Mouse (Mus musculus) heart, adult 8-10 months (tissue): Measurements from ENCODE around the gene Oosp1. TPM values are rescaled to one million over a fixed set of nuclear protein-coding genes. Genes with fewer than 3 reads are reported as not detected.

Source experiments
- DNase-seq: peaks from one replicate; pipeline ENCODE4 v3.0.0; 2022; ENCODE audit warnings: low spot score
- total RNA-seq, 4 experiments: library from RNA; stranded (reverse); gene quantifications; 2 replicates each; pipeline ENCODE4 v1.2.4; 2022

The Oosp1 gene
- not detected for total RNA-seq

DNA sequence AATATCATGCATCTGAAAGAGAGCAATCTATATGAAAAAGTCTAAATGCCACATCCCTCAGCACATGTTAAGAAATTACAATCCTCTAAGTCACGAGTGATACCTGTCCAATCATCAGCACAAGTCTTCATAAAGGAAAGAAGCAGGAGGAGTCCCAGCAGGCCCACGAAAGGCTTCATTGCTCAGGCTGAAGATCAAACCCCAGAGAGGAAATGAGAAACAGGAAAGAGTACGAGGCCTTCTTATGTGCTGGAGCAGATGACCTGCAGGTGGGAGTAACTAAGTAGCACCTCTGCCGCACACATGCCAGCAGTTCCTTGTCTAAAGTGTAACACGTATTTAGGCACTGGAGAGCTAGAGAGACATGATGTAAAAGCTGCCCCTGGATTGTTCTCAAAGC, at the start of gene Oosp1:
Gene Oosp1 (minus strand): TSS at position 312 of the 400 bp plus-strand sequence.
- DNase-seq = no peak

DNA sequence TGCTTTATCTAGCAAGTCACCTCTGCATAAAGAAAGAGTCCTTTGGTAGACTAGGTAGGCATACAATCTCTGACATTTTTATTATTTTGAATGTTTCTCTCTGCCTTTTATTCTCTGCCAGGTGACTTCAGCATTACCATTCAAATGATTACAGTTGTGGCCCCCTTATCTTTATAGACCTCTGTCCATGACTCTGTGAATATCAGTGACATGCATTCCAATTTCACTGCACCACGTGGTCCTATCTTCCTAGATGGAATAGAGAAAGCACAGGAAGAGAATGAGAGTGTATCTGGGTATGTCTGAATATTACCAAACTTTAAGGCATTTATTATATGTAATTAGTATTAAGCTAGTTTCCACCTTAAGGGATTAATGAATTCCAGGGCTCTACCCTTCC, 45.5 kb upstream of the Oosp1 start:
- DNase-seq = no peak

DNA sequence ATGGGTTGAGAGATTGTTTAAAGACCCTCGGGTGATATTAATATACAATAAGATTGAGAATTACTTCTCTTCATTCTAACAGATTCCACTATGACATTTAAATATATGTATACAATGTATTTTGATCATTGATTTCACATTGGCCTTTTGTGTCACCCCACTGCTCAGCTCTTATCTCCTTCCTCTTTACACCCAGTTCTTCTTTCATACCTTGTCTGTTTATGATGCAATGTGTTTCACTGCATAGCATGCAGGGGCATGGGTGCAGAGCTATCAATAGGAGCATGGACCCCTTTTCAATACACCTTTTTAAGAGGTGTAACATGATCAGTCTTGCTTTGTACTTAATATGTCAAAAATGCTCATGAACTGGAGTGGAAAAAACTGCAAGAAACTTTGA, 39.3 kb upstream of the Oosp1 start:
- DNase-seq = no peak

DNA sequence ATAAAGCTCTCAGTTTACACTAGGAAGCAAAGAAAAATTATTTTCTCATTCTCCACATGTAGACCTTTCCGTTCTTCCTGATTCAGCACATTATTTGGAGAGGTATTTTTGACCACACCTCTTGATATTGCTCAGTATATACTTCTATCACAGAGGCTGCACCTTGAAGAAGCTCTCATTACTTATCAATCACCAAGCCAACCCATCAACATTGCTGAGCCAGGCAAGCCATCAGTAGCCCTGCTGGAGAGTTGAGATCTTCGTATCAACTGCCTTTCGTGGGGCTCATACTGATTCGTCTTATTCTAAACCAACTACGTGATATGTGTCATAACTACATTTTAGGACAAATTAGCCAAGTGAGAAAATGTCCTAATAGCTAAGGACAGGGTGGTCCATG, 36.4 kb upstream of the Oosp1 start:
- no peak for DNase-seq

GRCm38 (mm10) chr19:11725915-11726314, 35.0 kb upstream of the Oosp1 start:
- no peak for DNase-seq

GRCm38 (mm10) chr19:11724275-11724674, 33.3 kb upstream of the Oosp1 start:
- no peak for DNase-seq

DNA sequence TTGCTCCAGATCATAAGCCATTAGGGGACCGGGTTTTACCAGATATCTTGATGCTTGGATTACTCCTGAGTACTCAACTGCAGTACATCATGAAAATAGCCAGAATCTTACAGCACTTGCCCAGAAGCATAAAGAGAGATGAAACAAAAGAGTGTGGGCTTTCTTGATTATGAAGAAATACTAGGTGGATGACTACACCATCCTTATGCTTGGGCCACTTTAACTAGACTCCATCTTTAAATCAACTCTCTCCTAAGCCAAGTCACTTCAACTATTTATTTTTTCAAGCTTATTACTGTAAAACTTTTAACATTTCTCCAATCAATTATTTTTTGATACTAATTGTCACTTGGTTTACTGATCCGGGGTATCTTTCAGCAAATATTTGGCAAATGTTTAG, 32.9 kb upstream of the Oosp1 start:
- no peak for DNase-seq

GRCm38 (mm10) chr19:11720071-11720470, 29.1 kb upstream of the Oosp1 start:
- no peak for DNase-seq

DNA sequence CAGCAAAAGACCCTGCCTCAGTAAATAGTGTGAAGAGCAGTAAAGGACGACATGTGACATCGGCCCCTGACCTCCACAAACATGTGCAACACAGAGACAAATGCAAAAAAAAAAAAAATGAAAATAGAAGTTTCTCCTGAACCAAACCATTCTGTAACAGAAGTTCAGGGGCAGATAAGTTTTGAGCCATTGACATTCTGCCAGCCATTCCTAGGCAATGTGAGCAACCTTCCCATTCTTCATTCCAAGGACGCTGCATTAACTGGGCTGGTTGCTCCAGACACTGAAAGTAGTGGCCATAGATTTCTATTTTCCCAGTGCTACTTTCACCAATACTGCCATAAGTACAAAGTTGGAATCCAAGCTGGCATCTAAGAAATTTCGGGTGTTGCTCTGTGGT, 21.5 kb upstream of the Oosp1 start:
- DNase-seq = no peak

DNA sequence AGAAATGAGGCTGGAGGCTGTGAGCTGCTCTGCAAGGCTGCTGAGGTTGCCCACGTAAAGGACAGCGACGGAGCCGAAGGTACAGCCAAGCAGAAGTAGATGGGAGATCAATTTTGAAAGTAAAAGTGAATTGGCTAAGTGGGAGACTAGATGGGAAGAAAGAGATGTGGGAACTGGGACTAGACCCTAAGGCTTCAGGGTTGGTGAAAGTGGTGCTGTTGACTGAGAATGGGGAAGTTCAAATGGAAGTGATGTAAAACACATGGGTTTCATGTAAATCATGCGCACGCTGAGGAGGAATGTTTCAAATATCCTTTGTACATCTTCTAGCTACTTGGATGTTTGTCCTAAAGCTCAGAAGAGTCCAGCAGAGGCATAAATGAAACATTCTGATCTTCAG, 7.4 kb upstream of the Oosp1 start:
- no peak for DNase-seq

DNA sequence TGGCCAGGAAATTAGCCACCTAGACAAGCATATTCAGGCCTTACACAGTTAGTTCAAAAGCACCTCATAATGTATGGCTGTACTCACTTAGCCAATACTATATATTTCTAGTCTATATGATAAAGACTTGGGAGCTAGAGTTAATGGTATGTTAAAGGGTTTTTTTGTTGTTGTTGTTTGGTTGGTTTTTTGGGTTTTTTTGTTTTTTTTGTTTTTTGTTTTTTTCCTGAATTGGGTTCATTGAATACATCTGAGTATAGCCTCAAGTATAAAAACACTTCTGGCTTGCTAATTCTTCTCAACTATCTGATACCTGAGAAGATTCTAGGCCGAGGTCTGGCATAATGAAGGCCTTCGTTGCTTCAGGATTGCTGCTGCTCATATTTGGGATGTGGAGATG, 5.8 kb upstream of the Oosp1 start, which contains the start of gene Oosp3:
Gene Oosp3 (plus strand): TSS at position 301 of the 400 bp plus-strand sequence.
- no peak for DNase-seq

GRCm38 (mm10) chr19:11691454-11691853, 504 bp upstream of the Oosp1 start:
- DNase-seq = no peak

DNA sequence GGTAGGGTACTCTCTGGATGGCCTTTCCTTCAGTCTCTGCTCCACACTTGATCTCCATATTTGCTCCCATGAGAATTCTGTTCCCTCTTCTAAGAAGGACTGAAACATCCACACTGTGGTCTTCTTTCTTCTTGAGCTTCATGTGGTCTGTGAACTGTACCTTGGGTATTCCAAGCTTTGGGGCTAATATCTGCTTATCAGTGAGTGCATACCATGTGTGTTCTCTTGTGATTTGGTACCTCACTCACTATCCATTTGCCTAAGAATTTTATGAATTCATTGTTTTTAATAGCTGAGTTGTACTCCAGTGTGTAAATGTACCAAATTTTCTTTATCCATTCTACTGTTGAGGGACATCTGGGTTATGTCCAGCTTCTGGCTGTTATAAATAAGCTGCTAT, 29.4 kb downstream of the Oosp1 start:
- DNase-seq = no peak

- DNase-seq = no peak
Measured at GRCm38 (mm10) chr19:11660459-11660858, 30.5 kb downstream of the Oosp1 start, which contains the start of gene Oosp2. Gene Oosp2 (minus strand): TSS chr19:11660559.

DNA sequence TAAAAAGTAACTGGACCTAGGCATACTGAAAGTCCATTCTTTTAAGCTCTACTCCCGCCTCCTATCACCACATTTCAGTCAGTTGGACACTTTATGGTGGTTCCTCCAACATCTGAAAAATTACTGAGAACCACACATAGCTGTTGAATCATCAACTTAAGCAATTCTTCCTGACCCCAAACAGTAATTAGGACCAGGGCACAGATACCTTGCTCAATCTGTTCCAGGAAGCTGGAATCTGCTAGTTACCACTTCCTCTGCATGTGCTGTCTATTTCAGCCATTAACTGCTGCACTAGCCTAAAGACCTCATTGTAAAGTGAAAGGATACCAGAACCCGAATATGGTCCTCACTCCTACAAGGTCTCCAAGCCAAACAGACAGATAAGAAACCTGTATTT, 31.8 kb downstream of the Oosp1 start:
- no peak for DNase-seq

DNA sequence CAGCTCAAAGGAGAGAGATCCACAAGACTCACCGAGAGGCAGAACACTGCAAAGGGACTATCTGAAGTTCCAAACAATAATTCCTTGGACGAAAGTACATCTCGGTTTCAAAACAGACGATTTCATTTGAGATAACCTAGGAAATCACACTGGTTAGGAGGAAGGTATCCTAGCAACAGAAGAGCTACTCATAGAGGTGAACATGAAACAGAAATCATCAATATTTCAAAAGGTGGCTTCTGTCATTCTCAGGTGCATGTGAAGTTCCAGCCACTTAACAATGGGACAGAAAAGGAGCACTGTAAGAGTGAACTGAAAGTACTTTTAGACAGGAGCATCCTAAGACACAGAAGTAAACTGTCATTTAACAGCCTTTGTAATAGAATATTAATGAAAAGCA, 41.4 kb downstream of the Oosp1 start:
- DNase-seq = no peak

- DNase-seq = no peak
Measured at GRCm38 (mm10) chr19:11646166-11646565, 44.8 kb downstream of the Oosp1 start.

GRCm38 (mm10) chr19:11640732-11641131, 50.2 kb downstream of the Oosp1 start, which contains the start of gene Ms4a3:
Gene Ms4a3 (minus strand): TSS chr19:11640851.
- no peak for DNase-seq

GRCm38 (mm10) chr19:11639038-11639437, 51.9 kb downstream of the Oosp1 start:
- DNase-seq = no peak

- DNase-seq = no peak
Measured at GRCm38 (mm10) chr19:11635572-11635971, 55.4 kb downstream of the Oosp1 start.

- no peak for DNase-seq
Measured at GRCm38 (mm10) chr19:11634330-11634729, 56.6 kb downstream of the Oosp1 start.

DNA sequence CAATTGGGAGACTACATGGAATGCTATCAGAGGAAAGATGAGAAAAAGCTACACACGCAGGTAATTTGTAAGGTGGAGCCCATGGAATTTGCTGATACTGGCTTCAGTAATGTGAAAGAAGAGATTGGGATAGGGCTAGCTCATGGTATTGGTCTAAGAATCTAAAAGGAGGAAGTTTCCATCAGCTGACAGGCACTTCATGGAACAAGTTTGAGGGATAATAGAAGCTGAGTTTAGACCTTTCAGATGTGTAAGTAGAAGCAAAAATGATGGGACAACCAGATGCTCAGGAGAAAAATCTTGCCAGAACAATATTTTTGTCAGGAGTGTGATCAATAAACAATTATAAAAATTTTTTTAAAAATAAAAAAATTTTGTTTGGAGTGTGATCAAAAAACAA, 57.2 kb downstream of the Oosp1 start:
- DNase-seq = no peak

- DNase-seq = no peak
Measured at GRCm38 (mm10) chr19:11625231-11625630, 65.7 kb downstream of the Oosp1 start.

- no peak for DNase-seq
Measured at GRCm38 (mm10) chr19:11624800-11625199, 66.2 kb downstream of the Oosp1 start.

- no peak for DNase-seq
Measured at GRCm38 (mm10) chr19:11623551-11623950, 67.4 kb downstream of the Oosp1 start, which contains the start of gene Ms4a2. Gene Ms4a2 (minus strand): TSS chr19:11623719.
